Mouse (Mus musculus) yolk sac, embryonic 10.5 days (tissue): ENCODE results near the gene Slc35b1.

Experiments
- DNase-seq: peaks from one replicate; pipeline ENCODE4 v3.0.0-alpha.2; 2017; ENCODE audit warnings: low spot score

The Slc35b1 gene

GRCm38 (mm10) chr11:95384319-95384972 is at the start of gene Slc35b1:
TSS of gene Slc35b1 (plus strand) at chr11:95384692.
- DNase-seq, result peak; percentile 98

- peak; percentile 93 for DNase-seq
These were observed 47.8 kb upstream of the Slc35b1 start, which contains the start of gene Fam117a for GRCm38 (mm10) chr11:95336568-95337128. TSS of gene Fam117a (plus strand) at chr11:95337018.

- DNase-seq, result peak; percentile 84
These were observed 47.2 kb upstream of the Slc35b1 start for GRCm38 (mm10) chr11:95337129-95337813.

GRCm38 (mm10) chr11:95337846-95338342 is 46.6 kb upstream of the Slc35b1 start:
- no peak for DNase-seq

GRCm38 (mm10) chr11:95339471-95340021 is 44.9 kb upstream of the Slc35b1 start:
- DNase-seq, result peak; percentile 44

GRCm38 (mm10) chr11:95340259-95340658 is 44.2 kb upstream of the Slc35b1 start:
- DNase-seq, result no peak

GRCm38 (mm10) chr11:95340664-95341063 is 43.8 kb upstream of the Slc35b1 start:
- no peak for DNase-seq

- DNase-seq, result no peak
These were observed 41.3 kb upstream of the Slc35b1 start for GRCm38 (mm10) chr11:95343180-95343579.

GRCm38 (mm10) chr11:95344181-95344580 is 40.3 kb upstream of the Slc35b1 start:
- DNase-seq, result no peak

GRCm38 (mm10) chr11:95350289-95350688 is 34.2 kb upstream of the Slc35b1 start:
- DNase-seq, result no peak

- DNase-seq, result peak; percentile 69
These were observed 33.5 kb upstream of the Slc35b1 start for GRCm38 (mm10) chr11:95350960-95351359.

- no peak for DNase-seq
These were observed 31.8 kb upstream of the Slc35b1 start for GRCm38 (mm10) chr11:95352686-95353085.

GRCm38 (mm10) chr11:95353226-95353625 is 31.3 kb upstream of the Slc35b1 start:
- no peak for DNase-seq

GRCm38 (mm10) chr11:95354228-95354944 is 30.1 kb upstream of the Slc35b1 start:
- DNase-seq, result no peak

- no peak for DNase-seq
These were observed 29.4 kb upstream of the Slc35b1 start for GRCm38 (mm10) chr11:95354945-95355660.

- DNase-seq, result no peak
These were observed 28.9 kb upstream of the Slc35b1 start for GRCm38 (mm10) chr11:95355661-95356011.

- DNase-seq, result no peak
These were observed 28.5 kb upstream of the Slc35b1 start for GRCm38 (mm10) chr11:95356039-95356438.

- DNase-seq, result peak; percentile 52
These were observed 27.8 kb upstream of the Slc35b1 start for GRCm38 (mm10) chr11:95356469-95357273.

GRCm38 (mm10) chr11:95358263-95358662 is 26.2 kb upstream of the Slc35b1 start:
- DNase-seq, result peak; percentile 51

GRCm38 (mm10) chr11:95364388-95364787 is 20.1 kb upstream of the Slc35b1 start:
- DNase-seq, result no peak

- DNase-seq, result no peak
These were observed 18.9 kb upstream of the Slc35b1 start for GRCm38 (mm10) chr11:95365596-95365995.
